Mouse (Mus musculus): ENCODE results near the gene Obscn. TPM values are rescaled to one million over a fixed set of nuclear protein-coding genes. Genes with fewer than 3 reads are reported as not detected.

The Obscn gene
- total and polyA plus RNA-seq, 3 experiments = 315 to 894 (median 667) TPM

DNA sequence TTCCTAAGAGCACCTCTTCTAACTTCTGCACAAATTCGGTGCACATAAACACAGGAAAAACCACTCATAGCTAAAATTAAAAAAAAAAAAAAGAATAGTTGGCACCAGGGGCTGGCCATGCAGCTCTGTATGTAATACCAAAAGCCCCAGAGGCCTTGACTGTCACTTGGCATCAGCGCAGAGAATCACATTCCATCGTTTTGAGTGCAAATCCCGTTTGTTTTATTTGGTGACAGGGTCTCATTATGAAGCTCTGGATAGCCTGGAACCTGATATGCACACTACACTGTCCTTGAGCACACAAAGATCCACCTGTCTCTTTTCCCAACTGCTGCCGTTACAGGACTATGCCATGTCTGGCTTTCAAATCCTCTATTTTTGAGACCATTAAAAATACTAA is 185.0 kb downstream of the Obscn start:
- Histone ChIP-seq H3K36me3 (ENCODE audit: control insufficient read depth, insufficient read depth, low read length) (peaks cover 3% of the 10 kb centered on the region), H3K4me1 (ENCODE audit: control insufficient read depth, insufficient read depth, low read length) (peaks cover 1% of the 10 kb centered on the region; the same call in 1 of the 2 replicates), H3K9ac (ENCODE audit: low read depth, low read length) (no peak overlapping the region), H3K79me2 (replicated peaks; ENCODE audit: control insufficient read depth, insufficient read depth, low read length) (no peaks in the 10 kb centered on the region), H3K27me3 (ENCODE audit: control insufficient read depth, insufficient read depth, low read length) (0 out of 2 replicates have a peak, but pooled peaks cover 1% of the 10 kb centered on the region), H3K27ac (no peak overlapping the region), H3K4me3 (no peak overlapping the region)
- DNase-seq = no peak
- intact Hi-C loops (cut with DNase I) = no loop called here
- TF ChIP-seq EP300 (IDR thresholded peaks at IDR 0.05; ENCODE audit: insufficient read depth, low read depth, low read length) (no peak), POLR2A (IDR thresholded peaks at IDR 0.05; ENCODE audit: insufficient read depth, low read depth, low read length) (no peak), CTCF (IDR thresholded peaks at IDR 0.05) (no peak)
- 86% methylated on average over 5 of the region's 5 CpGs for WGBS

DNA sequence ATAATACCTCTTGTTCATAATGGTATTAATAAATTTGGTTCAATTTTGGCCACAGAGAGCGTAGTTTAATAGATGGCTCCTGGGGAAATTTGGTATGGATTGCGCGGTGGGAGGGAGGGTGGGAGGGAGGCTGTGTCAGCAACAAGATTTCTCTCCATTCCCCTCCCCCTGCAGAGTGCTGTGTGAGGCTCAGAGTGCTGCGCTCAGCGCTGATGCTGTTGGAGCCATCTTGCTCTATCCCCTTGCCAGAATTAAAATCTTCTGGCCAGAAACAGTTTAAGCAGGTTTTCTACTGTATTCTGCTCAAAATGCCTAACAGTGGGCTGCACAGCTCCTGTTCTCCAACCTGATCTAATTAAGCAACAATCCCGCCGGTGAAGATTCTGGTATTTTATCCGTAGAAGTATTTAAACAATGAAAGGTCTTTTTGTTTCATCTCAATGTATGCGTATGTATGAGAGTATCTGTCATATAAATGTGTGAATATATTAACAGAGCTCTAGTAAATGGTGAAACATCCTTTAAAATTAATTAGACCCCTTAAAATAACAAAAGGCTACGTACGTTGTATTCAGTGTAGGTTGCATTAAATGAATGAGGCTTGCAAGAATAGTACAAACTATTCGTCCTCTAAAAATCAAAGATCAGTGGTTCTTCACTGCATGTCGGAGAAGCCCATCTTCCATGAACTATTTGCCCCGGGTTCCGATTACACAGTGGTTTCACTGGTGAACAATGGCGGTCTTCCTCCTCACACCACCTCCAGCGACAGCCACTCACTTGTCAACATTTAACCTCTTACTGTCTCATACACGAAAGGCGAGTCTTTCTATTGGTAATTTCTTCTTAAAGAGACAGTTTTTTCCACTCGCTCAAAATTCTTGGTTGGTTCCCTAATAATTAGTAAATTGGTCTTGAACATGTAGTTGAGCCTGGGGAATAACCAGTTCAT is 186.4 kb downstream of the Obscn start:
- Histone ChIP-seq H3K36me3 (ENCODE audit: control insufficient read depth, insufficient read depth, low read length) (no peaks in the 10 kb centered on the region), H3K4me3 (no peak overlapping the region), H3K27me3 (ENCODE audit: control insufficient read depth, insufficient read depth, low read length) (0 out of 2 replicates have a peak, but pooled peaks cover 1% of the 10 kb centered on the region), H3K79me2 (replicated peaks; ENCODE audit: control insufficient read depth, insufficient read depth, low read length) (no peaks in the 10 kb centered on the region), H3K4me1 (ENCODE audit: control insufficient read depth, insufficient read depth, low read length) (peaks cover 1% of the 10 kb centered on the region; the same call in 1 of the 2 replicates), H3K27ac (no peak overlapping the region), H3K9ac (ENCODE audit: low read depth, low read length) (no peak overlapping the region)
- intact Hi-C loops (cut with DNase I) = no loop called here
- DNase-seq = no peak
- TF ChIP-seq POLR2A (IDR thresholded peaks at IDR 0.05; ENCODE audit: insufficient read depth, low read depth, low read length) = no peak
- TF ChIP-seq EP300 (IDR thresholded peaks at IDR 0.05; ENCODE audit: insufficient read depth, low read depth, low read length) = no peak
- TF ChIP-seq CTCF (IDR thresholded peaks at IDR 0.05) = no peak
- WGBS = 42% methylated on average over 20 of the region's 20 CpGs

DNA sequence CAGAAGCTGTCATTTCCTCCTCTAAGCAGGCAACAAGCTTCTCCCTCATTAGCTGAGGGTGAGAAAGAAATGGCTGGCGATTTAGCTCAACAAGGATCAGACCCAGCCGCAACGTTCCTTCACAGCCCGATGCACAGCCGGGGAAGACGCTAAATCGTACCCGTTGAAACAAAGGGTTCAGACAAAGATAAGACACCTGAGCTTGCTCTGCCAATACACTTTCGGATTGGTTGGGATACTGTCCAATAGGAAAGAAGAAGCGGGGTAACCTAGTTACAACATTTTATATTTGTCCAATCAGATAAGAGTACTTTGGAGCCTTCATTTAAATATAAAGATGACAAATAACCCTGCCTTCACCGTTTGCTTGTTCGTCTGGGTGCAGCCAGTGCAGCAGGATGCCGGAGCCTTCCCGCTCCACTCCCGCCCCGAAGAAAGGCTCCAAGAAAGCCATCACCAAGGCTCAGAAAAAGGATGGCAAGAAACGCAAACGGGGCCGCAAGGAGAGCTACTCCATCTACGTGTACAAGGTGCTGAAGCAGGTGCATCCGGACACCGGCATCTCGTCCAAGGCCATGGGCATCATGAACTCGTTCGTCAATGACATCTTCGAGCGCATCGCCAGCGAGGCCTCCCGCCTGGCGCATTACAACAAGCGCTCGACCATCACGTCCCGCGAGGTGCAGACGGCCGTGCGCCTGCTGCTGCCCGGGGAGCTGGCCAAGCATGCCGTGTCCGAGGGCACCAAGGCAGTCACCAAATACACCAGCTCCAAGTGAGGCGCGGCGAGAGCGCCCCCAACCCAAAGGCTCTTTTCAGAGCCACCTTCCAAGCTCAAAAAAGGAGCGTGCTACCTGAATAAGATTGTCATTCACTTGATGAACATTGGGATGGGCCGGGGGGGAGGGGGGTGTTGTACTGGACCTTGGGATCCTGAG is 187.4 kb downstream of the Obscn start, which contains the start of gene Hist3h2ba:
Gene Hist3h2ba (plus strand): TSS at position 379 of the 938 bp plus-strand sequence.
- TF ChIP-seq EP300 (IDR thresholded peaks at IDR 0.05; ENCODE audit: insufficient read depth, low read depth, low read length) (no peak), POLR2A (IDR thresholded peaks at IDR 0.05; ENCODE audit: insufficient read depth, low read depth, low read length) (peak; percentile 79)
- Histone ChIP-seq H3K79me2 (replicated peaks; ENCODE audit: control insufficient read depth, insufficient read depth, low read length) (no peaks in the 10 kb centered on the region), H3K27ac (peak within 1 kb of the TSS; percentile 24), H3K4me1 (ENCODE audit: control insufficient read depth, insufficient read depth, low read length) (peaks cover 1% of the 10 kb centered on the region; the same call in 1 of the 2 replicates), H3K9ac (ENCODE audit: low read depth, low read length) (peak within 1 kb of the TSS; percentile 33), H3K4me3 (peak within 1 kb of the TSS; percentile 44), H3K27me3 (ENCODE audit: control insufficient read depth, insufficient read depth, low read length) (0 out of 2 replicates have a peak, but pooled peaks cover 1% of the 10 kb centered on the region), H3K36me3 (ENCODE audit: control insufficient read depth, insufficient read depth, low read length) (no peaks in the 10 kb centered on the region)
- DNase-seq = peak; percentile 56 to 61
- WGBS = 1% methylated on average over 48 of the region's 48 CpGs
- intact Hi-C loops (cut with DNase I) = no loop called here

DNA sequence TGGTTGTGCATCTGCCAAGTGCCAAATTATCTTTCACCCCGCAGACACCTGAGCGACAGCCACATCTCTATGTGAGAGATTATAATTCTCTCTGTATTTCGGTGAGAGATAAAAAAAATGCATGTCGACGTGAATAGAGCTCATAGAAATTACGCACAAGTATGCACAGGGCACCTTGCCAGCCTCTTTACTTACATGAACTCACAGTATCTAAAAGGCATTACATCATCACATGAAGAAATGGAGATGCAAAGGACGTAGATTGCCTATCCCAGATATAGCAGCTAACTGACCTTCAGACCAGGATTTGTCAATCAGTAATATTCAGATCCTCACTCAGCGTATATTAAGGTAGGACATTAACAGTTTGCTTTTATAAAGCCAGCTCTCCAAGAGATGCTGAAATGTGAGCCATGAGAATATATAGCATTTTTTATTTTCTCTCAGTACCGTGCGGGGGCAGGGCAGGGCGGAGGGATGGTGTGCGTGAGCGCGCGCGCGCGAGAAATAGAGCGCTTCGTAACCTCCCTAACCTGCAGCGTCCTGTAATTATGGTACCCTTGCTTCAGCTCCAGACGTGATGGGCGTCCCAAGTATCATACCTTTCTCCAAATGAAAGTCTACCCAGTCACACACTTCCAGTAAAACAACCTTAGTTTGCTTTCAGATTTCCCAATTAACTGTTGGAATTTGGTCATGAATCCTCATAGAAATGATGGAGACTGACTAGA is 188.2 kb downstream of the Obscn start:
- no peak overlapping the region for H3K9ac ChIP-seq (ENCODE audit: low read depth, low read length)
- no peak for DNase-seq
- H3K79me2 ChIP-seq (replicated peaks; ENCODE audit: control insufficient read depth, insufficient read depth, low read length) = no peaks in the 10 kb centered on the region
- whole genome bisulfite sequencing = 12% methylated on average over 23 of the region's 23 CpGs
- 0 out of 2 replicates have a peak, but pooled peaks cover 1% of the 10 kb centered on the region for H3K27me3 ChIP-seq (ENCODE audit: control insufficient read depth, insufficient read depth, low read length)
- H3K4me3 ChIP-seq = peak overlapping the region; percentile 44
- H3K4me1 ChIP-seq (ENCODE audit: control insufficient read depth, insufficient read depth, low read length) = no peaks in the 10 kb centered on the region
- no peaks in the 10 kb centered on the region for H3K36me3 ChIP-seq (ENCODE audit: control insufficient read depth, insufficient read depth, low read length)
- TF ChIP-seq POLR2A (IDR thresholded peaks at IDR 0.05; ENCODE audit: insufficient read depth, low read depth, low read length) = no peak
- TF ChIP-seq EP300 (IDR thresholded peaks at IDR 0.05; ENCODE audit: insufficient read depth, low read depth, low read length) = no peak
- no peak for TF ChIP-seq CTCF (IDR thresholded peaks at IDR 0.05)
- intact Hi-C loops (cut with DNase I) = no loop called here
- H3K27ac ChIP-seq = peak overlapping the region; percentile 12; the same call in 1 of the 2 replicates

DNA sequence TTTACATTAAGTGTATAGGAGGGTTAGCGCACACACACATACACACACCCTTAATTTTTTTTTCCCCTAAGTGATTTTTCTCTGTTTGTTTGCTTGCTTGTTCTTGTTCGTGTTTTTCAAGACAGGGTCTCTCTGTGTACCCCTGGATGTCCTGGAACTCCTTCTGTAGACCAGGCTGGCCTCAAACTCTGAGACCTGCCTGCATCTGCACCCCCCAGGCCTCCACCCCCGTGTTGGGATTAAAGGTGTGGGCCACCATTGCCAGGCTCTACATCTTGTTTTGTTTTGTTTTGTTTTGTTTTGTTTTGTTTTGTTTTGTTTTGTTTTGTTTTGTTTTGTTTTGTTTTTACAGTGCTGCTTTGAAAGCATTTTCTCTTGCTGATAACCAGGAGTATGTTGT is 188.9 kb downstream of the Obscn start:
- H3K9ac ChIP-seq (ENCODE audit: low read depth, low read length) = no peak overlapping the region

More for the DNA sequence above, 188.9 kb downstream of the Obscn start:
- TF ChIP-seq CTCF (IDR thresholded peaks at IDR 0.05) = no peak
- DNase-seq = no peak
- 0 out of 2 replicates have a peak, but pooled peaks cover 1% of the 10 kb centered on the region for H3K27me3 ChIP-seq (ENCODE audit: control insufficient read depth, insufficient read depth, low read length)
- intact Hi-C loops (cut with DNase I) = no loop called here
- no peaks in the 10 kb centered on the region for H3K36me3 ChIP-seq (ENCODE audit: control insufficient read depth, insufficient read depth, low read length)
- no peak overlapping the region for H3K27ac ChIP-seq
- no peak overlapping the region for H3K4me3 ChIP-seq
- WGBS = 72% methylated on average over 3 of the region's 3 CpGs
- H3K79me2 ChIP-seq (replicated peaks; ENCODE audit: control insufficient read depth, insufficient read depth, low read length) = no peaks in the 10 kb centered on the region
- H3K4me1 ChIP-seq (ENCODE audit: control insufficient read depth, insufficient read depth, low read length) = no peaks in the 10 kb centered on the region

Small RNA genes lying within 50 kb of the gene (microRNA-seq; reads per million reads assigned to microRNA genes)
- 0 reads per million in 2 experiments for gene Gm44313

Other genes starting within 250 kb of the Obscn start
- 1 to 10 TPM; 2.9 to 3.7 TPM for gene Zfp39, start 232.2 kb downstream of the Obscn start, total RNA-seq (2021)
- gene Zfp39, start 232.2 kb downstream of the Obscn start, polyA plus RNA-seq (2012; rRNA removed) = 0.88 and 1.2 TPM in 2 replicates
- gene Btnl10, start 218.5 kb downstream of the Obscn start, total RNA-seq (2021) = not detected
- gene Btnl10, start 218.5 kb downstream of the Obscn start, polyA plus RNA-seq (2012; rRNA removed) = 0.04 and 0.09 TPM in 2 replicates
- 100 to 1,000 TPM; 164 to 177 TPM for gene Rnf187, start 197.5 kb downstream of the Obscn start, total RNA-seq (2021)
- 182 and 190 TPM in 2 replicates for gene Rnf187, start 197.5 kb downstream of the Obscn start, polyA plus RNA-seq (2012; rRNA removed)
- 1 to 10 TPM in 1 of 2 experiments, under 1 TPM in 1; 0.81 to 1.1 TPM for gene Hist3h2ba, start 187.5 kb downstream of the Obscn start, total RNA-seq (2021)
- gene Hist3h2ba, start 187.5 kb downstream of the Obscn start, polyA plus RNA-seq (2012; rRNA removed) = 0.67 and 1.5 TPM in 2 replicates
- gene Hist3h2a, start 181.7 kb downstream of the Obscn start, total RNA-seq (2021) = 10 to 100 TPM; 13.6 to 14.0 TPM
- 12.6 and 15.4 TPM in 2 replicates for gene Hist3h2a, start 181.7 kb downstream of the Obscn start, polyA plus RNA-seq (2012; rRNA removed)
- gene Trim17, start 181.7 kb downstream of the Obscn start, total RNA-seq (2021) = under 1 TPM in 1 of 2 experiments, not detected in 1; 0.07 TPM
- 0.20 and 0.37 TPM in 2 replicates for gene Trim17, start 181.7 kb downstream of the Obscn start, polyA plus RNA-seq (2012; rRNA removed)
- 10 to 100 TPM; 11.9 to 14.0 TPM for gene Trim11, start 158.3 kb downstream of the Obscn start, total RNA-seq (2021)
- 14.3 and 19.4 TPM in 2 replicates for gene Trim11, start 158.3 kb downstream of the Obscn start, polyA plus RNA-seq (2012; rRNA removed)
- 10 to 100 TPM; 14.8 to 17.9 TPM for gene Iba57, start 27.3 kb upstream of the Obscn start, total RNA-seq (2021)
- 10.6 and 11.8 TPM in 2 replicates for gene Iba57, start 27.3 kb upstream of the Obscn start, polyA plus RNA-seq (2012; rRNA removed)
- gene Gjc2, start 46.8 kb upstream of the Obscn start, total RNA-seq (2021) = under 1 TPM; 0.45 to 0.57 TPM
- gene Gjc2, start 46.8 kb upstream of the Obscn start, polyA plus RNA-seq (2012; rRNA removed) = 0.72 and 0.73 TPM in 2 replicates
- 100 to 1,000 TPM in 1 of 2 experiments, 10 to 100 TPM in 1; 97.5 to 113 TPM for gene Guk1, start 55.8 kb upstream of the Obscn start, total RNA-seq (2021)
- 120 and 127 TPM in 2 replicates for gene Guk1, start 55.8 kb upstream of the Obscn start, polyA plus RNA-seq (2012; rRNA removed)
- 100 to 1,000 TPM; 113 to 117 TPM for gene Mrpl55, start 66.1 kb upstream of the Obscn start, total RNA-seq (2021)
- 78.1 and 110 TPM in 2 replicates for gene Mrpl55, start 66.1 kb upstream of the Obscn start, polyA plus RNA-seq (2012; rRNA removed)
- 1 to 10 TPM; 8.4 to 9.4 TPM for gene 2310033P09Rik, start 71.9 kb upstream of the Obscn start, total RNA-seq (2021)
- gene 2310033P09Rik, start 71.9 kb upstream of the Obscn start, polyA plus RNA-seq (2012; rRNA removed) = 10.7 and 12.1 TPM in 2 replicates
- 100 to 1,000 TPM; 245 to 274 TPM for gene Arf1, start 91.9 kb upstream of the Obscn start, total RNA-seq (2021)
- 345 and 383 TPM in 2 replicates for gene Arf1, start 91.9 kb upstream of the Obscn start, polyA plus RNA-seq (2012; rRNA removed)
- not detected for gene Wnt3a, start 154.3 kb upstream of the Obscn start, total RNA-seq (2021)
- gene Wnt3a, start 154.3 kb upstream of the Obscn start, polyA plus RNA-seq (2012; rRNA removed) = not detected in 2 replicates
- 1 to 10 TPM; 4.3 to 4.6 TPM for gene Wnt9a, start 170.5 kb upstream of the Obscn start, total RNA-seq (2021)
- gene Wnt9a, start 170.5 kb upstream of the Obscn start, polyA plus RNA-seq (2012; rRNA removed) = 4.6 and 7.2 TPM in 2 replicates
- gene Prss38, start 239.3 kb upstream of the Obscn start, total RNA-seq (2021) = not detected
- not detected in 2 replicates for gene Prss38, start 239.3 kb upstream of the Obscn start, polyA plus RNA-seq (2012; rRNA removed)

Measured in heart, adult 2 months (tissue).